9 mouse cellular contexts compared by ENCODE assay signal in the genomic region with DNA sequence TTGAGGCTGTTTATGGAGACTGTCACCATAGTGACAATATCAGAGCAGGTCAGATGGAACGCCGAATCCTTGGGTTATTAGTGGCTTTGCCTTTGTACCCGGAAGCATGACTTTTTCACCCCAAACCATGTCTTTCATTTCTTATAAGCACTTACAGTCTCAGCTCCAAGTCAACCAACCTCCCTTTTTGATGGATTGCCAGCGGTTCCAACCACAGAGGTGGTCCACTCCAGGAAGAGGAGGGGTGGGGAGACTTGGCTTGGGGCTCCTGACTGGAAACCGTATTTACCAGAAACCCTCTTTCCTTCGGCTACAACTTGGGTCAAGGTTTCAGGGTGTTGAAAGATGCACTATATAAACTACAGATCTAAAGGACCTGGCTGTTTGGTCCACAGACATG. TPM values are rescaled to one million over a fixed set of nuclear protein-coding genes. Genes with fewer than 3 reads are reported as not detected.
A peak's percentile ranks its signal among the peaks of the same experiment; 100 is the strongest.
DNase-seq lines count a peak whose midpoint lies in the region; ATAC-seq and TF ChIP-seq lines count a peak whose summit lies in the region.
"Had no signal": no experiment of that assay in that cellular context is flagged by ENCODE, and none has a peak within 500 bp of the region (broad histone marks: within the 10 kb centered on the region; RNA-seq: fewer than 3 reads in every experiment).

No protein-coding gene starts in this region.

- H3K4me1 ChIP-seq in embryonic facial prominence, embryonic 13.5 days, result peaks cover 32% of the 10 kb centered on the region
- H3K4me1 ChIP-seq in embryonic facial prominence, embryonic 10.5 days, result peaks cover 19% of the 10 kb centered on the region
- no peaks in the 10 kb centered on the region for H3K4me1 ChIP-seq in CH12.LX (ENCODE audit: control insufficient read depth in 1 of 2, insufficient read depth in 2 of 2)
- peaks cover 28% of the 10 kb centered on the region for H3K4me1 ChIP-seq in lung, embryonic 14.5 days (ENCODE audit: insufficient read depth)
- H3K4me1 ChIP-seq in forebrain, embryonic 15.5 days, result no peaks in the 10 kb centered on the region

- no peaks in the 10 kb centered on the region for H3K36me3 ChIP-seq in embryonic facial prominence, embryonic 13.5 days
- no peaks in the 10 kb centered on the region for H3K36me3 ChIP-seq in embryonic facial prominence, embryonic 10.5 days (replicated peaks)
- H3K36me3 ChIP-seq in CH12.LX (replicated peaks in 1 of 2; ENCODE audit: control insufficient read depth in 1 of 2, insufficient read depth in 1 of 2, low read length in 1 of 2), result no peaks in the 10 kb centered on the region
- no peaks in the 10 kb centered on the region for H3K36me3 ChIP-seq in lung, embryonic 14.5 days (ENCODE audit: insufficient read depth)
- H3K36me3 ChIP-seq in forebrain, embryonic 15.5 days, result no peaks in the 10 kb centered on the region
- H3K36me3 ChIP-seq: neural tube, embryonic 15.5 days had no signal

- peak overlapping the region; percentile 69 for H3K27ac ChIP-seq in embryonic facial prominence, embryonic 13.5 days
- H3K27ac ChIP-seq in embryonic facial prominence, embryonic 10.5 days (replicated peaks), result no peak overlapping the region
- no peak overlapping the region for H3K27ac ChIP-seq in CH12.LX (ENCODE audit: insufficient read depth, low read depth)
- peak overlapping the region; percentile 82 for H3K27ac ChIP-seq in lung, embryonic 14.5 days (ENCODE audit: low read depth)
- H3K27ac ChIP-seq in forebrain, embryonic 15.5 days (replicated peaks), result no peak overlapping the region

- in situ Hi-C loops in CH12.LX (cut with MboI; ENCODE audit: low pct_ligation_motif_present, low pct_unique_long_range_greater_than_20kb, low sequenced_read_pairs), result no loop called here

- H3K9me3 ChIP-seq in embryonic facial prominence, embryonic 13.5 days, result 0 out of 2 replicates have a peak, but pooled peaks cover 4% of the 10 kb centered on the region
- peaks cover 10% of the 10 kb centered on the region; the same call in 1 of the 2 replicates for H3K9me3 ChIP-seq in embryonic facial prominence, embryonic 10.5 days
- H3K9me3 ChIP-seq in CH12.LX (replicated peaks; ENCODE audit: low read length), result peaks cover 14% of the 10 kb centered on the region
- H3K9me3 ChIP-seq in lung, embryonic 14.5 days (ENCODE audit: low read depth, low read length), result no peaks in the 10 kb centered on the region
- H3K9me3 ChIP-seq in forebrain, embryonic 15.5 days, result no peaks in the 10 kb centered on the region
- H3K9me3 ChIP-seq: neural tube, embryonic 15.5 days had no signal

- no peak for TF ChIP-seq POLR2A in CH12.LX (IDR thresholded peaks at IDR 0.05; ENCODE audit: low read depth, low read length)

- TF ChIP-seq CTCF in CH12.LX (conservative IDR thresholded peaks at IDR 0.05 in 1 of 2, IDR thresholded peaks at IDR 0.05 in 1 of 2; ENCODE audit: low read depth in 2 of 2, low read length in 2 of 2), result no peak
- no peak for TF ChIP-seq CTCF in lung, embryonic 14.5 days (IDR thresholded peaks at IDR 0.05; ENCODE audit: low read depth)

- TF ChIP-seq RAD21 in CH12.LX (IDR thresholded peaks at IDR 0.05; ENCODE audit: low read depth, low read length), result no peak

- 43% methylated on average over 6 of the region's 6 CpGs for WGBS in embryonic facial prominence, embryonic 13.5 days
- WGBS in embryonic facial prominence, embryonic 10.5 days, result 77% methylated on average over 6 of the region's 6 CpGs
- WGBS in lung, embryonic 14.5 days, result 11% methylated on average over 6 of the region's 6 CpGs
- WGBS in forebrain, embryonic 15.5 days, result 72% methylated on average over 6 of the region's 6 CpGs

- no peak overlapping the region for H3K4me3 ChIP-seq in embryonic facial prominence, embryonic 13.5 days
- H3K4me3 ChIP-seq in embryonic facial prominence, embryonic 10.5 days, result no peak overlapping the region
- H3K4me3 ChIP-seq in CH12.LX (replicated peaks in 1 of 3; ENCODE audit: low read depth in 2 of 3, low read length in 2 of 3, poor library complexity in 1 of 3), result no peak overlapping the region
- H3K4me3 ChIP-seq in lung, embryonic 14.5 days (ENCODE audit: low read depth, low read length), result no peak overlapping the region
- H3K4me3 ChIP-seq in forebrain, embryonic 15.5 days, result no peak overlapping the region
- H3K4me3 ChIP-seq: neural tube, embryonic 15.5 days had no signal

- H3K79me2 ChIP-seq in CH12.LX (replicated peaks; ENCODE audit: control insufficient read depth, extremely low read depth, insufficient read depth, poor library complexity, severe bottlenecking), result no peaks in the 10 kb centered on the region

- H3K4me2 ChIP-seq in embryonic facial prominence, embryonic 13.5 days, result peak overlapping the region; percentile 12; the same call in 1 of the 2 replicates
- H3K4me2 ChIP-seq in CH12.LX (ENCODE audit: insufficient read depth, low read depth, poor library complexity, severe bottlenecking), result peak overlapping the region; percentile 47; the same call in 1 of the 2 replicates
- H3K4me2 ChIP-seq in lung, embryonic 14.5 days, result peak overlapping the region; percentile 39
- H3K4me2 ChIP-seq in forebrain, embryonic 15.5 days (replicated peaks), result no peak overlapping the region
- H3K4me2 ChIP-seq: neural tube, embryonic 15.5 days had no signal

- DNase-seq in embryonic facial prominence, embryonic 10.5 days (ENCODE audit: low spot score), result no peak
- DNase-seq in CH12.LX (ENCODE audit: extremely low read depth), result no peak
- peak; percentile 91 for DNase-seq in lung, embryonic 14.5 days
- no peak for DNase-seq in cerebellum, adult 9-10 months
- DNase-seq in cerebellum, postnatal 4 days (ENCODE audit: low spot score in 2 of 2), result no peak

- ATAC-seq in embryonic facial prominence, embryonic 13.5 days (ENCODE audit: insufficient number of reproducible peaks, insufficient read depth, low FRiP score, low TSS enrichment, low read depth), result no peak
- peak; percentile 60 to 68 for ATAC-seq in hematopoietic stem cell, adult 5-6 weeks (replicated peaks in 1 of 2; ENCODE audit: insufficient read depth in 1 of 2, low FRiP score in 2 of 2, low TSS enrichment in 1 of 2, low read depth in 1 of 2, poor library complexity in 2 of 2, severe bottlenecking in 2 of 2)
- peak; percentile 73 for ATAC-seq in lung, embryonic 14.5 days (ENCODE audit: insufficient read depth)
- no peak for ATAC-seq in forebrain, embryonic 15.5 days (replicated peaks)

- H3K27me3 ChIP-seq in embryonic facial prominence, embryonic 13.5 days, result no peaks in the 10 kb centered on the region
- no peaks in the 10 kb centered on the region for H3K27me3 ChIP-seq in embryonic facial prominence, embryonic 10.5 days (replicated peaks; ENCODE audit: low read depth, poor library complexity, severe bottlenecking)
- H3K27me3 ChIP-seq in CH12.LX (replicated peaks), result no peaks in the 10 kb centered on the region
- H3K27me3 ChIP-seq in lung, embryonic 14.5 days (ENCODE audit: insufficient read depth, low read length), result no peaks in the 10 kb centered on the region
- H3K27me3 ChIP-seq in forebrain, embryonic 15.5 days, result no peaks in the 10 kb centered on the region
- H3K27me3 ChIP-seq: neural tube, embryonic 15.5 days had no signal

- H3K9ac ChIP-seq in embryonic facial prominence, embryonic 13.5 days, result no peak overlapping the region
- no peak overlapping the region for H3K9ac ChIP-seq in CH12.LX (ENCODE audit: insufficient read depth, low read depth)
- no peak overlapping the region for H3K9ac ChIP-seq in lung, embryonic 14.5 days
- H3K9ac ChIP-seq in forebrain, embryonic 15.5 days (replicated peaks), result no peak overlapping the region
- H3K9ac ChIP-seq: neural tube, embryonic 15.5 days had no signal

- no peak for TF ChIP-seq EP300 in CH12.LX (IDR thresholded peaks at IDR 0.05; ENCODE audit: low read length)

- dilution Hi-C loops in CH12.LX (cut with MboI; ENCODE audit: extremely low pct_ligation_motif_present, extremely low pct_unique_long_range_greater_than_20kb, low sequenced_read_pairs), result no loop called here

TF ChIP-seq in CH12.LX, 34 proteins besides CTCF, POLR2A, EP300 and RAD21:
- no peak for TF ChIP-seq KAT2A (IDR thresholded peaks at IDR 0.05; ENCODE audit: insufficient replicate concordance, low read length)
- no peak for TF ChIP-seq PAX5 (IDR thresholded peaks at IDR 0.05; ENCODE audit: low read length)
- no peak for TF ChIP-seq MAZ (IDR thresholded peaks at IDR 0.05; ENCODE audit: low read depth, low read length)
- no peak for TF ChIP-seq TBP (conservative IDR thresholded peaks at IDR 0.05; ENCODE audit: low read depth, low read length)
- no peak for TF ChIP-seq ZKSCAN1 (IDR thresholded peaks at IDR 0.05; ENCODE audit: borderline replicate concordance, low read depth, low read length)
- TF ChIP-seq RCOR1 (conservative IDR thresholded peaks at IDR 0.05; ENCODE audit: low read depth, low read length), result no peak
- no peak for TF ChIP-seq HCFC1 (IDR thresholded peaks at IDR 0.05; ENCODE audit: low read depth, low read length)
- no peak for TF ChIP-seq IRF4 (IDR thresholded peaks at IDR 0.05; ENCODE audit: low read depth, low read length)
- no peak for TF ChIP-seq MAX (IDR thresholded peaks at IDR 0.05; ENCODE audit: low read length)
- TF ChIP-seq TCF12 (IDR thresholded peaks at IDR 0.05; ENCODE audit: low read depth, low read length), result no peak

RNA-seq across cellular contexts. Expression of gene Capzb, which starts 16.7 kb away (rescaled TPM):
- polyA plus RNA-seq in embryonic facial prominence, embryonic 13.5 days (2015; fragmentation: Nextera tagmentation; extraction: Ambion mirVana), result 396 and 424 TPM in 2 replicates
- polyA plus RNA-seq in embryonic facial prominence, embryonic 10.5 days (2016; fragmentation: Nextera tagmentation; extraction: Ambion mirVana), result 388 and 409 TPM in 2 replicates
- total RNA-seq in CH12.LX (2012; rRNA removed) (83.5 and 86.4 TPM in 2 replicates), CH12.LX (2014; rRNA removed) (144 and 160 TPM in 2 replicates)
- polyA plus RNA-seq in CH12.LX (2012; ENCODE audit: insufficient read length, low read depth), result 382 and 388 TPM in 2 replicates
- 96.1 and 101 TPM in 2 replicates for total RNA-seq in hematopoietic stem cell, adult 5-6 weeks (2017)
- polyA plus RNA-seq in lung, embryonic 14.5 days (2014; fragmentation: Nextera tagmentation; extraction: Ambion mirVana), result 332 and 336 TPM in 2 replicates
- 312 and 323 TPM in 2 replicates for polyA plus RNA-seq in forebrain, embryonic 15.5 days (2015; fragmentation: Nextera tagmentation; extraction: Ambion mirVana)

RNA-seq across cellular contexts. Expression of gene Minos1, which starts 45.1 kb away (rescaled TPM):
- polyA plus RNA-seq in embryonic facial prominence, embryonic 13.5 days (2015; fragmentation: Nextera tagmentation; extraction: Ambion mirVana), result 459 and 517 TPM in 2 replicates
- 431 and 444 TPM in 2 replicates for polyA plus RNA-seq in embryonic facial prominence, embryonic 10.5 days (2016; fragmentation: Nextera tagmentation; extraction: Ambion mirVana)
- total RNA-seq in CH12.LX (2012; rRNA removed), result 139 and 151 TPM in 2 replicates
- total RNA-seq in CH12.LX (2014; rRNA removed), result 36.8 and 39.2 TPM in 2 replicates
- 410 and 418 TPM in 2 replicates for polyA plus RNA-seq in CH12.LX (2012; ENCODE audit: insufficient read length, low read depth)
- total RNA-seq in hematopoietic stem cell, adult 5-6 weeks (2017), result 93.3 and 143 TPM in 2 replicates
- polyA plus RNA-seq in lung, embryonic 14.5 days (2014; fragmentation: Nextera tagmentation; extraction: Ambion mirVana), result 501 and 531 TPM in 2 replicates
- polyA plus RNA-seq in forebrain, embryonic 15.5 days (2015; fragmentation: Nextera tagmentation; extraction: Ambion mirVana), result 390 and 438 TPM in 2 replicates

Comparison
In these comparisons a context has a peak if more than half of its experiments do, and no peak if none do; other contexts are left out.
1. H3K27ac ChIP-seq: peak in embryonic facial prominence, embryonic 13.5 days (single experiment) and lung, embryonic 14.5 days (single experiment); none in embryonic facial prominence, embryonic 10.5 days (single experiment), CH12.LX (single experiment) and forebrain, embryonic 15.5 days (single experiment).
2. ATAC-seq: peak in hematopoietic stem cell, adult 5-6 weeks (2 of 2) and lung, embryonic 14.5 days (single experiment); none in embryonic facial prominence, embryonic 13.5 days (single experiment) and forebrain, embryonic 15.5 days (single experiment).